Mouse (Mus musculus) hindlimb bud, embryonic 11.5 days (tissue): ENCODE results near the gene Rpa1.
A peak's percentile ranks its signal among the peaks of the same experiment; 100 is the strongest.
"Not testable (repeated sequence)": the region's sequence is repeated elsewhere in the genome, so short reads cannot be mapped to it uniquely, and the experiment has no call there.

Source experiments
- DNase-seq: peaks from one replicate; pipeline ENCODE4 v3.0.0-alpha.2; 2012; ENCODE audit warnings: low read depth, low spot score; ENCODE audit errors: extremely low spot score

The Rpa1 gene

DNA sequence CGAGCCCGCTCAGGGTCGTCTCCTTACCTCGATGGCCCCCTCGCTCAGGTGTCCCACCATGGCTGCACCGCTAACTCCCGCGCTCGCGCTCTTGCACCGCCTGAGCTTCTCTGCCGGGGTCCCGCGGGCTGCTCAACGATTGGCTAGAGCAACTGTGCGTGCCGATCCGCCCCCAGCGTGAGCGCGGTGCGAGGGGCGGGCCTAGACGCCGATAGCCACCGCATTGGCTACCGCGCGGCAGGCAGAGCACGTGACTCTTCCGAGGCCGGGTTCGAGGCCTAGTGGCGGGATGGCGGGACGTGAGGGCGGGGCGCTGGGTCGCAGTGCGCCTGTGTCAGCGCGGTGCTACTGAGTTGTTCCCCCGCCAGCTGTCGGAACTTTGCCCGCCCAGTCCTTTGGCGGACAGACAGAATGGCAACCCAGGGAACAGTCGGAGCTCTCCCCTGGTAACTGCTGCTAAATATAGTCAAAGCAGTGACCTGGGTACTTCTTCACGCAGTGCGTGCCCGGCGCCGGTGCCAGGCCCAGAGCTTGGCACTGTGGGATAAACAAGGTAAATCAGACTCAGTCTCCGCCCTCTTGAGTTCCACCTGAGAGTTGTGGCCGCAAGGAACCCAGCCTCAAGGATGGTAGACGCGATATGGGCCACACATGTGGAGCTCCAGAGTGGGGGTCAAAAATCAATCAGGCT is at the start of gene Rpa1, which contains the start of gene Smyd4:
Rpa1 (minus strand) TSS at position 126 of the 691 bp plus-strand sequence.
Smyd4 (plus strand) TSS at position 235 of the 691 bp plus-strand sequence.
- DNase-seq: peak; percentile 56

DNA sequence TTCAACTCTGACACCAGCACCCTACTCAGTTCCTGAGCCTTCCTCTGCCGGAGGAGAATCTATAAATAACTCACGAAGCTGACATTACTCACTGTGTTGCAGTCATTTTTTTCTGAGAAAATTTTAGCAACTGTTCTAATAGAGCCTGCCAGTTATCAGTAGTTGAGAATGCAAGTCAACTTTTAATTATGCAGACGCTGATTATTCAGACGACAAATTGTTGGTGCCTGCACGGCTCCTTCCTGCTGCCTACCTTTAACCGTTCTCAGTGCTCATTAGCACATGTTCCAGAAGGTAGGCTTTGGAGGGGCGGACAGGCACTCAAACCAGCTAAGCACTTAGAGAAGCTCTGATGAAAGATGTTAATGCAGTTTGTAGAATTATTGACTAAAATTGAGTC is 49.3 kb upstream of the Rpa1 start:
- DNase-seq: no peak

GRCm38 (mm10) chr11:75395611-75396010 is 47.5 kb upstream of the Rpa1 start:
- no peak for DNase-seq

DNA sequence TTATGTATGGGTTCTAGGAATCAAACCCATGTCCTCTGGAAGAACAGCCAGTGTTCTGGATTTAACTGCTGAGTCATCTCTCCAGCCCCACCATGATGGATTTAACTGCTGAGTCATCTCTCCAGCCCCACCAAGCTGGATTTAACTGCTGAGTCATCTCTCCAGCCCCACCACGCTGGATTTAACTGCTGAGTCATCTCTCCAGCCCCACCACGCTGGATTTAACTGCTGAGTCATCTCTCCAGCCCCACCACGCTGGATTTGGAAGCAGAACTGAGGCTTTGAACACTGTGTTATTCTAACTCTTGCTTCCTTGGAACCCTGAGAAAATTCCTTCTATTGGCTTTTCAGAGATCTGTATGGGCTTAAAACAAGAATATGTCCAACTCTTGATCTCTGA is 35.4 kb upstream of the Rpa1 start:
- DNase-seq: not testable (repeated sequence)

DNA sequence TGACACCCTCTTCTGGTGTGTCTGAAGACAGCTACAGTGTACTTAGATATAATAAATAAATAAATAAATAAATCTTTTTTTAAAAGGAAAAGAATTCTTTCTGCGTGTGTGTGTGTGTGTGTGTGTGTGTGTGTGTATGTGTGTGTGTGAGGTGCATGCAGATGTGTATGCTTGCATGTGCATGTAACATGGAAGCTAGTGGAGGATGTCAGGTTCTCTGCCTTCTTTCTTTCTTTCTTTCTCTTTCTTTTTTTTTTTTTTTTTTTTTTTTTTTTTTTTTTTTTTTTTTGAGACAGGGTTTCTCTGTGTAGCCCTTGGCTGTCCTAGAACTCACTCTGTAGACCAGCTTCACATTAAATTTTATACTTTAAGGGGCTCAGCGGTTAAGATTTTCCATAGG is 30.7 kb upstream of the Rpa1 start:
- DNase-seq: not testable (repeated sequence)

DNA sequence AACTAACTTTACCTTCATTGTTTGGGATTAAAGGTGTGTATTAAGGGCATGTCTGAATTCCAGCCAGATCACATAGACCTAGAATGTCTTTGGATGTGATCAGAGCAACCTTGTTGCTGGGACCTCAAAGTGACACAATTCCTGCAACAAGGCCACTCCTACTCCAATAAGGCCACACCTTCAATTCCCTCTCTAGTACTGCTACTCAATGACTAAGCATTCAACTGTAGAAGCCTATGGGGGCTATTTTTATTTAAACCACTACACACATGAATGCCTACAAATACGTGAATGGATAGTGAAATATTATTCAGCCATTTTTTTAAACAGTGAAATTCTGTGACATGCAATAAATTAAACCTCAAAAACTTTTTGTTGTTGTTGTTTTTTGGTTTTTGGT is 29.0 kb upstream of the Rpa1 start:
- DNase-seq: no peak

DNA sequence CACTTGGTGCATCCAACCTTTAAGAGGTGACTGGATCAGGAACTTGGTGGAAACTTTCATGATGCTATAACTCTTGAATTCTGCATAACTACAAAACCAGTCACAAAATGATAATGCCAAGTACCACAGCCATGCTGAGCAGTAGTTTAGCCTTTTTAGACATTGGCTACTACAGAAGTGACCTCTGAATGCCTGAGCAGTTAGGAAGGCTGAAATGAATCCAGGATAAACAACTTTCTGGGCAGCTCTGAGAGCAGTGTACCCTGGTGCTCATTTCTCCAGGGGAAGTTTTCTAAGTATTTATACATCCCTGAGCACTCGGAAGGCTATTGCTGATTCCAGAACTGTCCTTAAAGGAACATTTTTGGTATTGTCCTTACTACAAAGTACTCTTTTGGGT is 7.4 kb upstream of the Rpa1 start:
- no peak for DNase-seq

- no peak for DNase-seq
Measured at GRCm38 (mm10) chr11:75351225-75351624, 3.1 kb upstream of the Rpa1 start.

DNA sequence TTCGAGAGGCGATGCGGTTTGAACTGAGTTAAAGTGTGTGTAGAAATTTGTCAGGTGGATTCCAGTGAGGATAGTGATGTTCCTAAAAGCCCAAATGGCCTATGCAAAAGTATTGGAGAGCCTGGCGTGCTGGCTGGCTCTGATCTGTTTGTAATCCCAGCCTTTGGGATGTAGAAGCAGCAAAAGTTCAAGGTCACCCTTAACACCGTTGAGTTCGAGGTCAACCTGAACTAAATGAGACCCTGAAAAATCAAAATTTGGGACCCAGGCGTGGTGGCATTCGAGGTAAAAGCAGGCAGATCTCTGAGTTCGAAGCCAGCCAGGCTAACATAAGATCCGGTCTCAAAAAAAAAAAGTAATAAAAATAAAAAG is 752 bp upstream of the Rpa1 start:
- no peak for DNase-seq

DNA sequence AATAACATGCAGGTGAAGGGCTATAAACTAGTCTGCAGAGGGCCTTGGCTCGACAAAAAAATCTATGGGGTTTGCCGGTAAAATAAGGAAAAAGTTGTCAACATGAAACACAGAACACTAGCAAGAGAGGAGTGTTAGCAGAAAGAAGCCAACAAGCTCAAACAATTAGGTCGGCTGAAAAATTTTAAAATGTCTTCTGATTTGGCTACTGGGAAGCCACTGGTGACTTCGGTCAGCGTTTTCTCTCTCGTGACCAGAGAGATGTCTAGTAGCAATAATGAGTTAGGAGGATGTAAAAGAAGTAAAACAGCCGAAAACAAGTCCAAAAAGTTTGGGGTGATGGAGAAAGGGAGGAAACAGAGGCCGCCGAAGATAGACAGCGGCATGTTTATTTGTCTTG is 528 bp downstream of the Rpa1 start:
- DNase-seq: no peak

DNA sequence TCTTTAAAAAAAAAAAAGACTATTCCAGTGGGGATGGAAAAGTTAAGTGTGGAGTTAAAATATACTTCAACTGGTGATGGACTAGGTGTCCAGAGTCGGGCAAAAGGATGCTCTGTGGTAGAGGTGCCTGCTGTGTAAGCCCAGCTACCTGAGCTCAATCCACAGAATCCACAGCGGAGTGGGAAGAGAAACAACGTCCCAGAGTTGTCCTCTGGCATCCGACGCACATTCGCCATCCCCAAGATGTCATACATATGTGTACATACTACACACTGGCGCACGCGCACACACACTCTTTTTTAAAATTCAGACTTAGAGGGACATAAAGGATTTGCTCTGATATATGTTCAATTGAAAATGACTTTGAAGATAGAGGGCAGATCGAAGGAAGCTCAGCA is 937 bp downstream of the Rpa1 start:
- no peak for DNase-seq

DNA sequence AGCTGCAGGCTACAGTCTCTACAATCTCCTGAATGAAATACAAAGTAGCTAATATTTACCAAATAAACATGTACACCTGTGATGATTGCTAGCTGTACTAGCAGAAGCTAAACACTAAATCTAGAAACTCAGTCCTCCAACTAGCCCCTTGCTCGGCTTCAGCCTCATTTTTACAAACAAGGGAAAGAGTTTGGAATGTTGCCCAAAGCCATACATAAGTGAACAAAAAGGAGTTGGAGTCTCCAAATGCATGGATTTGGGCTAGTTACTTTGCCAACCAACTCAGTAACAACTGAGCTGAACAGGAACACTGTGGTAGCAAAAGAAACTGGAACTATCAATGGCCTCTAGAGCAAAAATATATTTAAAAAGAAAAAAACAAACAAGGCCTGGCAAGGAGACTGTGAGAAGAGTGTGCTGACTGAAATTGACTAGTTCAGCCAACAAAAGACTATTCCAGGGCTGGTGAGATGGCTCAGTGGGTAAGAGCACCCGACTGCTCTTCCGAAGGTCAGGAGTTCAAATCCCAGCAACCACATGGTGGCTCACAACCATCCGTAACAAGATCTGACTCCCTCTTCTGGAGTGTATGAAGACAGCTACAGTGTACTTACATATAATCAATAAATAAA is 1.5 kb downstream of the Rpa1 start:
- no peak for DNase-seq

- DNase-seq: no peak
Measured at GRCm38 (mm10) chr11:75344716-75345115, 3.4 kb downstream of the Rpa1 start.

- DNase-seq: no peak
Measured at GRCm38 (mm10) chr11:75344163-75344562, 4.0 kb downstream of the Rpa1 start.

- no peak for DNase-seq
Measured at GRCm38 (mm10) chr11:75343096-75343495, 5.0 kb downstream of the Rpa1 start.

DNA sequence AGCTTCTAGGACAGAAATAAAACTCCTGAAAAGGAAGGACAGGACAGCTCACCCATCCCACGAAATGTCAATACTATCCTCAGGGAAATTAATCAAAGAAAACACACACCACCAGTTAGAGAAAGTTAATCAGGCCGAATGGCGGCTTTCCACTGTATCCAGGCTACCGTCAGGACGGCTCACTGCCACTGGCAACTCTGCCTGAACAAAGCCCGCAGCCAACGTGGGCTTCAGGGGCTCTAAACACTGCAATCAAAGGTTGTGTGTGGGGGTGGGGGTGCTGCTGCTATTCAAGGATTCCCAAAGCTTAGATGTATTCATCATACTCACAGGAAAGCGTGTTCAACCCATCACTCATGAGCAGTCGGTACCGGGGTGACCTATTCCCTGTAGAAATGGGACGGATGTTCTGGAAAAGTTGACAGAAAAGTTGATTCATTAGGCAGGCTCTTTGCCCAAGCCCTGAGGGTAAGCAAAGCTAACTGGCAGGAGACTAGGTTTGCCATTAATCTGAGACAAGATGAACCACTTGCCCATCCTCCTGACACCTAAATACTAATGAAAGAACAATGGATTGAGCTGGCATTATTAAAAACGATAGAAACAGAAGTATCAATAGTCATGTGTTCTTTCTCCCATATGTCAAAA is 7.3 kb downstream of the Rpa1 start:
- no peak for DNase-seq

GRCm38 (mm10) chr11:75340076-75340475 is 8.0 kb downstream of the Rpa1 start:
- no peak for DNase-seq

DNA sequence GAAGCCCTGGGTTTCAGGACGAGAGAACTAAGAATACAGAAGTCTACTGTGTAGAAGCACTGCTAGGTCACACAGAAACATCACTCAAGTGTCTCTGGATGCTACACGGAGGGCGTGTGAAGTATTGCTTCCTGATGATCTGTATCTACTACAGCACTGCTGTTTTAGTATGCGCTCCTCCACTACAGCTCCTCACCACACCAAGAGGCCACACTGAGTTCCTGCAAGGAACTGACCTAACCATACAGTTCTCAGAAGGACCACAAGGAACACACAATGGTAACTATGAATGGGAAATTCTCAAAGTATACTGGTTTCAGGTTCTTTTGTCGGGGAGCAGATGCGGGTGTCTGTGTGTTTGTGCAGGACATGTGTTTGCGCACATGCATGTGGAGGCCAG is 10.9 kb downstream of the Rpa1 start:
- DNase-seq: no peak

GRCm38 (mm10) chr11:75336676-75337075 is 11.4 kb downstream of the Rpa1 start:
- no peak for DNase-seq

DNA sequence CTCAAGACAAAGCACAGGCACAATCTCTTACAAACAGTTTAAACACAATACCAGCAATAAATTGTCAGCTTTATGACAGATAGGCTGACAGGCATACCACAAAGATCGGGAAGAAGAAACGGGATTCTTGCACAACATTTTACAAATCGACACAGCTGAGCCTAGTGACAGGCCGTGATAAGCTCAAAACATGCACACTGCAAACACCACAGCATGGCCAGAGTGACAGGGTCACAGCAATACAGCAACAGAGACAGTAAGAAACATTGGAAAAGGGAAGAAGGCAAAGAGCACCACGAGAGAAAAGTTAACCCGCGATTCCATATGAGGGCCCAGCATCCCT is 22.2 kb downstream of the Rpa1 start:
- DNase-seq: no peak

DNA sequence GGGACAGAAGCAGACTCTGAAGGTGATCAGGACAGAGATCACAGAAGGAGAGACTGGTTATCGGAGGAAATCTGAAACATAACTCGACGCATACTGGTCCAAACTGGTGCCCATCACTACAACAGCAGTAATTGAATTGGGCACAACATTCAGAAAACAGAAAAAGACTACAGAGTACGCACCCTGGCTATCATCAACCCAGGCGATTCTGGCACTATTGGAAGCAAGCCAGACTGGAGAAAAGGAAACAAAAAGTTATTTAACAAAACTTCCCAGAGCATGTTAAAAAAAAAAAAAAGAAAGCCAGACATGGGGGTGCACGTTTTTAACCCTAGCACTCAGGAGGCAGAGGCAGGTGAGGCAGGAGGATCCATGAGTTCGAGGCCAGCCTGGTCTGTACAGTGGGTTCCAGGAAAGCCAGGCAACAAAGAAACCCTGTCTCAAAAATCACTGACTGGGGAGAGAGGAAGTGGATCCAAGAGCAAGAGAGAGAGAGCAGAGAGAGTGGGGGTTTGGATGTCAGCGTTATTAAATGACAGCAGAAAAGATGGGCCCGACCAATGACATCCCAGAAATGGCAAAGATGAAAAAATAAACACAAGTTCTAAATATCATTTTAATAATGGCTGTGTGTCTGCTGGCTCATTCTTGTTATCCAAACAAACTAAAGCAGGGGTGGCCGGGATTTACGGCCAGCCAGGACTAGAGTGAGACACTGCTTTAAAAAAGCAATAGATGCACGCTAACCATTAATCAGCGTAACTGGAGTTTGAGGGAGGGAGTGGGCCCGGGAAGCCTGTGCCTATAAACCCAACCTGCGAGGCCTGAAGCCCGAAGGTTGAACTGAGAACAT is 22.8 kb downstream of the Rpa1 start:
- DNase-seq: no peak

- no peak for DNase-seq
Measured at GRCm38 (mm10) chr11:75324433-75324832, 23.7 kb downstream of the Rpa1 start.
